Mouse (Mus musculus): ENCODE results near the gene Ppp6r3. TPM values are rescaled to one million over a fixed set of nuclear protein-coding genes. Genes with fewer than 3 reads are reported as not detected.
A peak's percentile ranks its signal among the peaks of the same experiment; 100 is the strongest.

Ppp6r3 gene
- total RNA-seq, 2 experiments from 2014 or later: 76.0 to 85.1 TPM

DNA sequence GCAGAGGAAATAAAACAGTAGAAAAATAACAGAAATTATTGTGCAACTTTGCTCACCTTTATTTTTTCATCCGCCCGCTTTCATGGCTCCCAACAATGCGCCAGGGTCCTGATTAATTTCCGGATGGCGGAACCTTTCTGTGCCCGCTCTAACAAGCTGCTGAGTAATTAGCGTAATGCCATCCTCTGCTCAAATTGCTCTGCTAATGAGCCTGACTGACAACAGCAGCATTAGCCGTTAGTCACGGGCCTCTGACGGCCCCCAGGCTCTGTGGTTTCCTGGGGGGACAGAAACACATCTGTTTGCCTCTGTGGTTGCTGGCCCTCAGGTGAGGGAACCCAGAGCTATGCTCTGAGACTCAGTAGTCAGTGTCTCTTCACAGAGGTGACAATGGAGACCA lies 134.5 kb downstream of the Ppp6r3 start:
- Histone ChIP-seq H3K4me3 (no peak overlapping the region), H3K27ac (no peak overlapping the region)
- intact Hi-C loops (cut with DNase I): no loop called here
- no peak for DNase-seq (ENCODE audit: extremely low spot score in 1 of 2, low spot score in 2 of 2)
- TF ChIP-seq CTCF (IDR thresholded peaks at IDR 0.05): no peak

GRCm38 (mm10) chr19:3440667-3441066 lies 134.9 kb downstream of the Ppp6r3 start:
- intact Hi-C loops (cut with DNase I): no loop called here
- no peak for TF ChIP-seq CTCF (IDR thresholded peaks at IDR 0.05)
- DNase-seq (ENCODE audit: extremely low spot score in 1 of 2, low spot score in 2 of 2): no peak
- no peak overlapping the region for H3K27ac ChIP-seq
- no peak overlapping the region for H3K4me3 ChIP-seq

DNA sequence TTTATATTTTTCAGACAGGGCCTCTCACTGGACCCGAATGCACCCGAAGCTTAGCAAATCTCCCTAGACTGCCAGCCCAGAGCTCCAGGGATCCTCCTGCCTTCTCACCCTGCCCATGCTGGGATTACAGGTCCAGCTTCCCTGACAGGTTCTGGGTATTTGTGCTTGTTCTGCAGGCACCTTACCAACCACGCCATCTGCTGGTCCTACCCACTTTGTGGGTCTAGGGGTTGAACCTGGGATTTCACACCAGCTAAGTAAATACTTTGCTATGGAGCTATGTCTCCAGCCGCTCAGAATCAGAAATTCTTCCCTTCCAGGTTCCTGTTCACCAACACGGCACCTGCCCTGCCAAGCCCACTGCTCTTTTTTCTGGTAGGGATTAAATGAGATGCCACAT lies 137.6 kb downstream of the Ppp6r3 start:
- DNase-seq (ENCODE audit: extremely low spot score in 1 of 2, low spot score in 2 of 2): no peak
- intact Hi-C loops (cut with DNase I): loop anchor here (5.0 kb wide), 1 partner anchor 46 kb away; no protein-coding TSS in a partner anchor
- peak; percentile 30 for TF ChIP-seq CTCF (IDR thresholded peaks at IDR 0.05)
- Histone ChIP-seq H3K27ac (no peak overlapping the region), H3K4me3 (no peak overlapping the region)

- DNase-seq (ENCODE audit: extremely low spot score in 1 of 2, low spot score in 2 of 2): no peak
- no peak overlapping the region for H3K4me3 ChIP-seq
- H3K27ac ChIP-seq: no peak overlapping the region
- TF ChIP-seq CTCF (IDR thresholded peaks at IDR 0.05): peak; percentile 48
- intact Hi-C loops (cut with DNase I): loop anchor here (5.0 kb wide), 1 partner anchor 45 kb away; no protein-coding TSS in a partner anchor
Observed at GRCm38 (mm10) chr19:3436840-3437239, 138.7 kb downstream of the Ppp6r3 start.

DNA sequence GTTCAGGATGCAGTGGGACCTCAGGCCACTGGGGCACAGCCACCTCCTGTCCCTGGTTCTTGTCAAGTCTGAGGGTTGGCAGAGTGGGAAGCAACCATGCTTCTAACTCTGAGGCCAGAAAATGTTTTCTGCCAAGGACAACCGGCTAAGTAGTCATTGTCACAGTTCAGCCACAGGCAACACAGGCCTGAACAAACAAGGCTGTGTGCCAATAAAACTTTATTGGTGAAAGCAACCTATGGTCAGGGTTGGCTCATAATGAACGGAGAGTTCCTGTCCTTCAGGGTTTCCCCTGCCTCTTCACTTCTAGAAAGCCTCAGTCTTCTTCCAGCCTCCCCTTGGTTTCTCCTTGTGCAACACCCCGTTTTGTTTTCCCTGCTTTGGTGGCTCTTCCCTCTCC lies 139.7 kb downstream of the Ppp6r3 start:
- Histone ChIP-seq H3K4me3 (no peak overlapping the region), H3K27ac (no peak overlapping the region)
- no peak for DNase-seq (ENCODE audit: extremely low spot score in 1 of 2, low spot score in 2 of 2)
- intact Hi-C loops (cut with DNase I): loop anchor here (5.0 kb wide), 1 partner anchor 44 kb away; no protein-coding TSS in a partner anchor
- TF ChIP-seq CTCF (IDR thresholded peaks at IDR 0.05): no peak

GRCm38 (mm10) chr19:3434641-3435040 lies 140.9 kb downstream of the Ppp6r3 start:
- no peak for TF ChIP-seq CTCF (IDR thresholded peaks at IDR 0.05)
- no peak for DNase-seq (ENCODE audit: extremely low spot score in 1 of 2, low spot score in 2 of 2)
- Histone ChIP-seq H3K27ac (no peak overlapping the region), H3K4me3 (no peak overlapping the region)
- intact Hi-C loops (cut with DNase I): loop anchor here (5.0 kb wide), 1 partner anchor 42 kb away; no protein-coding TSS in a partner anchor

- DNase-seq (ENCODE audit: extremely low spot score in 1 of 2, low spot score in 2 of 2): no peak
- Histone ChIP-seq H3K27ac (no peak overlapping the region), H3K4me3 (no peak overlapping the region)
- TF ChIP-seq CTCF (IDR thresholded peaks at IDR 0.05): no peak
- intact Hi-C loops (cut with DNase I): no loop called here
Observed at GRCm38 (mm10) chr19:3434124-3434523, 141.4 kb downstream of the Ppp6r3 start.

GRCm38 (mm10) chr19:3431969-3432368 lies 143.6 kb downstream of the Ppp6r3 start:
- no peak for DNase-seq (ENCODE audit: extremely low spot score in 1 of 2, low spot score in 2 of 2)
- Histone ChIP-seq H3K4me3 (no peak overlapping the region), H3K27ac (no peak overlapping the region)
- TF ChIP-seq CTCF (IDR thresholded peaks at IDR 0.05): no peak
- intact Hi-C loops (cut with DNase I): no loop called here

- TF ChIP-seq CTCF (IDR thresholded peaks at IDR 0.05): no peak
- Histone ChIP-seq H3K27ac (no peak overlapping the region), H3K4me3 (no peak overlapping the region)
- no peak for DNase-seq (ENCODE audit: extremely low spot score in 1 of 2, low spot score in 2 of 2)
- intact Hi-C loops (cut with DNase I): no loop called here
Observed at GRCm38 (mm10) chr19:3431066-3431465, 144.5 kb downstream of the Ppp6r3 start.

DNA sequence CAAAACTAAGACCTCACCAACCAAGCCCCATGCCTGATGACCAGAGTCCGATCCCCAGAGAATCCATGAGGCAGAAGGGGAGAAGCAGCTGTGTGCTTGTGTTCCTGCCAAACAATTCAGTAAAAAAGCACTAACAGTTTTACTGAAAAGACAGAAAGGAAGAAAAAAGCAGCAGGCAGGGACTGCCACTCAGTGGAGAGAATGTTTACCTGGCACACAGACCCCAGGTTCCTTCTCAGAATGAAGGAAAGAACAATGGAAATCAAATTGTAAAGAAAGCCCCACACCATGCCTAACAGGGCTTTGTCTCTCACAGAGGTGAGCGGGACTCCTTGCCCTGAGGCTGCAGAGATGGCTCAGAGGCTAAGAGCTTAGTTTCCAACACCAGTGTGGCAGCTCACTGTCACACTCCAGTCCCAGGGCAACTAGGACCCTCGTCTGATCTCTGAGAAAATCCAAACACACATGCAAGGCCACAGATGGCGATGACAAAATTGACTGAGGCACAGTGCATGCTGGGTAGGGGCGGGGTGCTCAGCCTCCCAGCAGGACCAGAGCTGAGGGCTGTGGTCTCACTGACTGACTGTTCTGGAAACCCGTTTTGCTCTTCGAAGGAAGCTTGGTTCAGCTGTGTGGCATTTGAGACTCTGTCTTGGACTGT lies 146.3 kb downstream of the Ppp6r3 start:
- Histone ChIP-seq H3K4me3 (no peak overlapping the region), H3K27ac (no peak overlapping the region)
- TF ChIP-seq CTCF (IDR thresholded peaks at IDR 0.05): no peak
- intact Hi-C loops (cut with DNase I): no loop called here
- no peak for DNase-seq (ENCODE audit: extremely low spot score in 1 of 2, low spot score in 2 of 2)

GRCm38 (mm10) chr19:3428057-3428830 lies 147.3 kb downstream of the Ppp6r3 start:
- no peak for DNase-seq (ENCODE audit: extremely low spot score in 1 of 2, low spot score in 2 of 2)
- intact Hi-C loops (cut with DNase I): no loop called here
- H3K27ac ChIP-seq: no peak overlapping the region
- H3K4me3 ChIP-seq: no peak overlapping the region
- no peak for TF ChIP-seq CTCF (IDR thresholded peaks at IDR 0.05)

DNA sequence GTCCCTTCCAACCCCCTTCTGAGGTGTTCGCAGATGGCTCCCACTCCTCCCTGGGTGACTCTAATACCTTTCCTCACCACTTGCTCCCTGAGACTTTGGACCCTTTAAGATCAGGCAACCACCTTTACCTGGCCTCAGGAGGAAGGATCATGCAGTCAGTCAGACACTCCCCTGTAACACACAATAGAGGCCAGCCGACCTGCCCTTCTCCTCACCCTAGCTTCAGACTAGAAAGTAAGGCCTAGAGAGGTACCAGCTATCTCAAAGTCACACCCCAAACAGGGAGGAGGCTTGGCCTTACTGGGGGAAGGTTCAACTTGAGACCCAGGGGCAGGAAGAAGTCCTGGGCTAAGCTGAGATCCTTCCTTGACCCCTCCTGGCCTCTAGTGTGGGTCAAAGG lies 151.3 kb downstream of the Ppp6r3 start:
- no peak overlapping the region for H3K4me3 ChIP-seq
- DNase-seq (ENCODE audit: extremely low spot score in 1 of 2, low spot score in 2 of 2): no peak
- TF ChIP-seq CTCF (IDR thresholded peaks at IDR 0.05): no peak

More for the DNA sequence above, 151.3 kb downstream of the Ppp6r3 start:
- H3K27ac ChIP-seq: no peak overlapping the region
- intact Hi-C loops (cut with DNase I): no loop called here

All from left cerebral cortex, adult 2 months (tissue).